Mouse (Mus musculus): ENCODE measurements around the gene Gm49361. TPM values are rescaled to one million over a fixed set of nuclear protein-coding genes. Genes with fewer than 3 reads are reported as not detected.

Gm49361 gene
- total and polyA plus RNA-seq, 3 experiments: not detected

- Histone ChIP-seq H3K27ac (ENCODE audit: insufficient read depth, low read depth) (no peak overlapping the region), H3K9ac (ENCODE audit: insufficient read depth, low read depth) (no peak overlapping the region), H3K79me2 (replicated peaks; ENCODE audit: control insufficient read depth, extremely low read depth, insufficient read depth, poor library complexity, severe bottlenecking) (no peaks in the 10 kb centered on the region; the same call in 1 of the 2 replicates), H3K4me1 (ENCODE audit: control insufficient read depth in 1 of 2, insufficient read depth in 2 of 2) (peaks cover 0 to 18% of the 10 kb centered on the region in 2 experiments; a peak in 2 of 4 replicates), H3K9me3 (replicated peaks; ENCODE audit: low read length) (no peaks in the 10 kb centered on the region), H3K27me3 (replicated peaks) (no peaks in the 10 kb centered on the region), H3K36me3 (replicated peaks in 1 of 2; ENCODE audit: control insufficient read depth in 1 of 2, insufficient read depth in 1 of 2, low read length in 1 of 2) (peaks cover 42 to 73% of the 10 kb centered on the region in 2 experiments), H3K4me2 (ENCODE audit: insufficient read depth, low read depth, poor library complexity, severe bottlenecking) (no peak overlapping the region), H3K4me3 (replicated peaks in 1 of 3; ENCODE audit: low read depth in 2 of 3, low read length in 2 of 3, poor library complexity in 1 of 3) (no peak overlapping the region)
- dilution Hi-C loops (cut with MboI; ENCODE audit: extremely low pct_ligation_motif_present, extremely low pct_unique_long_range_greater_than_20kb, low sequenced_read_pairs) (no loop called here), in situ Hi-C loops (cut with MboI; ENCODE audit: low pct_ligation_motif_present, low pct_unique_long_range_greater_than_20kb, low sequenced_read_pairs) (no loop called here)
- TF ChIP-seq BHLHE40 (IDR thresholded peaks at IDR 0.05; ENCODE audit: low read depth, low read length) (no peak), GABPA (IDR thresholded peaks at IDR 0.05; ENCODE audit: insufficient replicate concordance, low read depth, low read length) (no peak), RCOR1 (conservative IDR thresholded peaks at IDR 0.05; ENCODE audit: low read depth, low read length) (no peak)
- no peak for DNase-seq (ENCODE audit: extremely low read depth)
These were observed 123.0 kb downstream of the Gm49361 start for GRCm38 (mm10) chr14:57622934-57623333.

DNA sequence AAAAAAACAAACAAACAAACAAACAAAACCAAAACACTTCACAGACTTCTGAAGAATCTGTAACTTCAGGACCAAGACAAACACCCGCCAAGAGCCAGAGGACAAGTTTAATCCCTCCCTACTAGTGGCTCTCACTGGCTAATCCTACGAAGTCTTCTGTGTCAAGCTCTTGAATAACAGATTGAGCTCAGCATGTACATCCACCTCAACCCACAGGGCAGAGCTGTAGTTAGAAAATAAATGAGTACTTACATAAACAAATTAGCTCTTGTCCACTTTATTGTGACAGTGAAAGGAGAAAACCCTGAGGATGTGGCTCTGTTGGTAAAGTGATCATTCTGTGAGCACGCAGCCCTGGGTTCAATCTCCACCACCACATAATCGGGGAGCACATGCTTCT lies 124.2 kb downstream of the Gm49361 start:
- dilution Hi-C loops (cut with MboI; ENCODE audit: extremely low pct_ligation_motif_present, extremely low pct_unique_long_range_greater_than_20kb, low sequenced_read_pairs): no loop called here
- H3K79me2 ChIP-seq (replicated peaks; ENCODE audit: control insufficient read depth, extremely low read depth, insufficient read depth, poor library complexity, severe bottlenecking): no peaks in the 10 kb centered on the region; the same call in 1 of the 2 replicates
- in situ Hi-C loops (cut with MboI; ENCODE audit: low pct_ligation_motif_present, low pct_unique_long_range_greater_than_20kb, low sequenced_read_pairs): no loop called here
- H3K4me2 ChIP-seq (ENCODE audit: insufficient read depth, low read depth, poor library complexity, severe bottlenecking): no peak overlapping the region
- TF ChIP-seq ZKSCAN1 (IDR thresholded peaks at IDR 0.05; ENCODE audit: borderline replicate concordance, low read depth, low read length) (no peak), MAX (IDR thresholded peaks at IDR 0.05; ENCODE audit: low read length) (no peak), USF1 (IDR thresholded peaks at IDR 0.05; ENCODE audit: low read depth, low read length) (no peak), JUN (IDR thresholded peaks at IDR 0.05; ENCODE audit: insufficient read depth, low read depth, low read length) (no peak), USF2 (conservative IDR thresholded peaks at IDR 0.05; ENCODE audit: low read depth, low read length) (no peak), PAX5 (IDR thresholded peaks at IDR 0.05; ENCODE audit: low read length) (no peak), ELF1 (IDR thresholded peaks at IDR 0.05; ENCODE audit: low read depth, low read length) (no peak)
- no peak overlapping the region for H3K27ac ChIP-seq (ENCODE audit: insufficient read depth, low read depth)
- no peak overlapping the region for H3K9ac ChIP-seq (ENCODE audit: insufficient read depth, low read depth)
- H3K4me1 ChIP-seq (ENCODE audit: control insufficient read depth in 1 of 2, insufficient read depth in 2 of 2): peaks cover 0 to 28% of the 10 kb centered on the region in 2 experiments; a peak in 2 of 4 replicates
- no peaks in the 10 kb centered on the region for H3K27me3 ChIP-seq (replicated peaks)
- H3K4me3 ChIP-seq (replicated peaks in 1 of 3; ENCODE audit: low read depth in 2 of 3, low read length in 2 of 3, poor library complexity in 1 of 3): no peak overlapping the region
- DNase-seq (ENCODE audit: extremely low read depth): no peak
- no peaks in the 10 kb centered on the region for H3K9me3 ChIP-seq (replicated peaks; ENCODE audit: low read length)
- peaks cover 35 to 67% of the 10 kb centered on the region in 2 experiments for H3K36me3 ChIP-seq (replicated peaks in 1 of 2; ENCODE audit: control insufficient read depth in 1 of 2, insufficient read depth in 1 of 2, low read length in 1 of 2)

DNA sequence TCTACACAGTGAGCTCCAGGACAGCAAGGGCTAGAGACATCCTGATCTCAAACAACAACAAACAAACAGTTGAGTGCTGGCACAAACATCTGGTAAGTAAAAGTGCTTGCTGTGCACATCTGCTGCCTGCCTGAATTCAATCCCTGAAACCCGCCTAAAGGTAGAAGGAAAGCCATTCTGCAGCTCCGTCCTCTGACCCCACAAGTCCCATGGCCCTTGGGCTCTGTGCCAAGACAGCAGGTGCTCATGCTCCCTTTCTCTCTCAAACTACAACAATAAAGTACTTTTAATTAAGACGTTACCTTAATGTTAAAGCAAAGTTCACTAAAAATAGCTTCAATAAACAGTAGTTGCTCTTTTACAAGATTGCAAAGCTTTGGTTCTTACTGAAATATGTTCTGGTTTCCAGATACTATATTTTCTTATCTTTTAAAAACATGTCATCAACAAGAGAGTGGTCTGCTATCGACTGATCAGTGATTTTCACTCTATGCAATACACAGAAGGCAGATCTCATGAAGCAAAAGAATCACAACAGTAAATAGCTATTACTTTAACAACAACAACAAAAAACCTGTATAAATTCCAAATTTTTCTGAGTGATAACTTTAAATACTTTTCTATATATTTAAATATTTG lies 125.2 kb downstream of the Gm49361 start:
- peaks cover 34 to 65% of the 10 kb centered on the region in 2 experiments for H3K36me3 ChIP-seq (replicated peaks in 1 of 2; ENCODE audit: control insufficient read depth in 1 of 2, insufficient read depth in 1 of 2, low read length in 1 of 2)
- TF ChIP-seq USF2 (conservative IDR thresholded peaks at IDR 0.05; ENCODE audit: low read depth, low read length) (no peak), UBTF (IDR thresholded peaks at IDR 0.05; ENCODE audit: low read depth, low read length) (no peak), TBP (conservative IDR thresholded peaks at IDR 0.05; ENCODE audit: low read depth, low read length) (no peak), RAD21 (IDR thresholded peaks at IDR 0.05; ENCODE audit: low read depth, low read length) (no peak), MEF2A (IDR thresholded peaks at IDR 0.05; ENCODE audit: borderline replicate concordance, low read depth, low read length) (no peak), CHD1 (IDR thresholded peaks at IDR 0.05; ENCODE audit: low read depth, low read length) (no peak), IRF4 (IDR thresholded peaks at IDR 0.05; ENCODE audit: low read depth, low read length) (no peak), ZNF384 (IDR thresholded peaks at IDR 0.05; ENCODE audit: low read depth, low read length) (no peak), MAZ (IDR thresholded peaks at IDR 0.05; ENCODE audit: low read depth, low read length) (no peak), EP300 (IDR thresholded peaks at IDR 0.05; ENCODE audit: low read length) (no peak)
- H3K9ac ChIP-seq (ENCODE audit: insufficient read depth, low read depth): no peak overlapping the region
- no peaks in the 10 kb centered on the region; the same call in 1 of the 2 replicates for H3K79me2 ChIP-seq (replicated peaks; ENCODE audit: control insufficient read depth, extremely low read depth, insufficient read depth, poor library complexity, severe bottlenecking)
- H3K27me3 ChIP-seq (replicated peaks): no peaks in the 10 kb centered on the region
- H3K27ac ChIP-seq (ENCODE audit: insufficient read depth, low read depth): no peak overlapping the region
- H3K9me3 ChIP-seq (replicated peaks; ENCODE audit: low read length): no peaks in the 10 kb centered on the region
- dilution Hi-C loops (cut with MboI; ENCODE audit: extremely low pct_ligation_motif_present, extremely low pct_unique_long_range_greater_than_20kb, low sequenced_read_pairs) (no loop called here), in situ Hi-C loops (cut with MboI; ENCODE audit: low pct_ligation_motif_present, low pct_unique_long_range_greater_than_20kb, low sequenced_read_pairs) (no loop called here)
- no peak overlapping the region for H3K4me3 ChIP-seq (replicated peaks in 1 of 3; ENCODE audit: low read depth in 2 of 3, low read length in 2 of 3, poor library complexity in 1 of 3)
- DNase-seq (ENCODE audit: extremely low read depth): no peak
- no peak overlapping the region for H3K4me2 ChIP-seq (ENCODE audit: insufficient read depth, low read depth, poor library complexity, severe bottlenecking)
- H3K4me1 ChIP-seq (ENCODE audit: control insufficient read depth in 1 of 2, insufficient read depth in 2 of 2): peaks cover 0 to 38% of the 10 kb centered on the region in 2 experiments; a peak in 2 of 4 replicates
